Mouse (Mus musculus) heart, postnatal 25 days (tissue): Measurements from ENCODE around the gene Btf3l4. TPM values are rescaled to one million over a fixed set of nuclear protein-coding genes. Genes with fewer than 3 reads are reported as not detected.

ENCODE experiments used
- DNase-seq: peaks from one replicate; pipeline ENCODE4 v3.0.0; 2022; ENCODE audit warnings: low spot score
- intact Hi-C: fragments of 180-260 bp; cut with DNase I; formaldehyde crosslinking; loops from one replicate; pipeline ENCODE4 v1.15.1; 2025
- total RNA-seq, 2 experiments: library from RNA; stranded (reverse); gene quantifications; 2 replicates each; pipeline ENCODE4 v1.2.3; 2021

Gene Btf3l4
- 10 to 100 TPM; 76.4 to 78.0 TPM for total RNA-seq

GRCm38 (mm10) chr4:108832916-108833827 lies at the start of gene Btf3l4:
TSS of gene Btf3l4 (minus strand) at chr4:108833614.
- intact Hi-C loops, result no loop called here
- peak; percentile 85 for DNase-seq

- intact Hi-C loops, result no loop called here
- DNase-seq, result peak; percentile 3
These were observed 45.8 kb upstream of the Btf3l4 start, which contains the start of gene Rab3b for GRCm38 (mm10) chr4:108878963-108879822. TSS of gene Rab3b (plus strand) at chr4:108879063.

GRCm38 (mm10) chr4:108877901-108878300 lies 44.5 kb upstream of the Btf3l4 start:
- intact Hi-C loops, result no loop called here

GRCm38 (mm10) chr4:108873746-108874145 lies 40.3 kb upstream of the Btf3l4 start:
- DNase-seq, result no peak
- intact Hi-C loops, result loop anchor here (5.0 kb wide), 1 partner anchor 164 kb away; no protein-coding TSS in a partner anchor

More at GRCm38 (mm10) chr4:108877901-108878300, 44.5 kb upstream of the Btf3l4 start:
- no peak for DNase-seq

- intact Hi-C loops, result loop anchor here (1.0 to 5.0 kb wide), 3 partner anchors 106 to 295 kb away; no protein-coding TSS in a partner anchor
- DNase-seq, result peak; percentile 8
These were observed 36.4 kb upstream of the Btf3l4 start for GRCm38 (mm10) chr4:108869730-108870374.

GRCm38 (mm10) chr4:108866806-108867205 lies 33.4 kb upstream of the Btf3l4 start:
- no peak for DNase-seq
- intact Hi-C loops, result no loop called here

- intact Hi-C loops, result loop anchor here (2.0 to 10.0 kb wide), 2 partner anchors 14 to 436 kb away; partner anchors contain the start of genes Eps15 and Txndc12
- no peak for DNase-seq
These were observed 15.1 kb upstream of the Btf3l4 start, which contains the start of gene A730015C16Rik for GRCm38 (mm10) chr4:108848505-108848848. TSS of gene A730015C16Rik (minus strand) at chr4:108848619.

GRCm38 (mm10) chr4:108847715-108848504 lies 14.5 kb upstream of the Btf3l4 start, which contains the start of gene Kti12:
TSS of gene Kti12 (plus strand) at chr4:108847785.
- intact Hi-C loops, result loop anchor here (2.0 to 10.0 kb wide), 2 partner anchors 13 to 437 kb away; partner anchors contain the start of genes Eps15 and Txndc12
- DNase-seq, result peak; percentile 71

GRCm38 (mm10) chr4:108845824-108846569 lies 12.6 kb upstream of the Btf3l4 start:
- intact Hi-C loops, result loop anchor here (10.0 kb wide), 1 partner anchor 439 kb away; the partner anchor contains the start of gene Eps15
- no peak for DNase-seq

- intact Hi-C loops, result loop anchor here (10.0 kb wide), 1 partner anchor 441 kb away; the partner anchor contains the start of gene Eps15
- DNase-seq, result no peak
These were observed 9.9 kb upstream of the Btf3l4 start for GRCm38 (mm10) chr4:108843336-108843735.

- no peak for DNase-seq
- intact Hi-C loops, result loop anchor here (10.0 kb wide), 1 partner anchor 443 kb away; the partner anchor contains the start of gene Eps15
These were observed 8.6 kb upstream of the Btf3l4 start for GRCm38 (mm10) chr4:108841920-108842578.

- intact Hi-C loops, result no loop called here
These were observed 4.6 kb upstream of the Btf3l4 start for GRCm38 (mm10) chr4:108838031-108838430.

GRCm38 (mm10) chr4:108835496-108835895 lies 2.1 kb upstream of the Btf3l4 start:
- intact Hi-C loops, result loop anchor here (2.0 kb wide), 1 partner anchor 13 kb away; the partner anchor contains the start of gene A730015C16Rik
- no peak for DNase-seq

More at GRCm38 (mm10) chr4:108838031-108838430, 4.6 kb upstream of the Btf3l4 start:
- DNase-seq, result no peak

GRCm38 (mm10) chr4:108834971-108835311 lies 1.5 kb upstream of the Btf3l4 start:
- DNase-seq, result no peak
- intact Hi-C loops, result loop anchor here (2.0 kb wide), 1 partner anchor 14 kb away; the partner anchor contains the start of gene A730015C16Rik

GRCm38 (mm10) chr4:108834115-108834970 lies 929 bp upstream of the Btf3l4 start, which contains the start of gene Txndc12:
TSS of gene Txndc12 (plus strand) at chr4:108834601.
- peak; percentile 76 for DNase-seq
- intact Hi-C loops, result loop anchor here (2.0 kb wide), 1 partner anchor 14 kb away; the partner anchor contains the start of gene A730015C16Rik

GRCm38 (mm10) chr4:108833828-108834114 lies 357 bp upstream of the Btf3l4 start:
- intact Hi-C loops, result loop anchor here (2.0 kb wide), 1 partner anchor 15 kb away; the partner anchor contains the start of gene A730015C16Rik
- DNase-seq, result no peak
